Mouse (Mus musculus): ENCODE measurements at regions not wholly inside any gene's neighbourhood (a gene's known extent, or its start where the extent isn't known, plus 50 kb on each side); places are given as distances from the start of the nearest gene placed in this dataset.

- no peak for DNase-seq (ENCODE audit: low spot score)
Measured at GRCm38 (mm10) chr7:65244936-65245335, 88.6 kb upstream of the Fam189a1 start.

GRCm38 (mm10) chr7:65241208-65241607, 84.8 kb upstream of the Fam189a1 start:
- no peak for DNase-seq (ENCODE audit: low spot score)

- no peak for DNase-seq (ENCODE audit: low spot score)
Measured at GRCm38 (mm10) chr7:65235701-65236100, 79.3 kb upstream of the Fam189a1 start.

- no peak for DNase-seq (ENCODE audit: low spot score)
Measured at GRCm38 (mm10) chr7:65233681-65234080, 77.3 kb upstream of the Fam189a1 start.

GRCm38 (mm10) chr7:65229306-65229705, 72.9 kb upstream of the Fam189a1 start:
- DNase-seq (ENCODE audit: low spot score) = no peak

GRCm38 (mm10) chr7:65226218-65226617, 69.8 kb upstream of the Fam189a1 start:
- DNase-seq (ENCODE audit: low spot score) = no peak

GRCm38 (mm10) chr7:65213216-65213925, 57.0 kb upstream of the Fam189a1 start:
- DNase-seq (ENCODE audit: low spot score) = peak; percentile 6

GRCm38 (mm10) chr7:65207240-65207639, 50.9 kb upstream of the Fam189a1 start:
- DNase-seq (ENCODE audit: low spot score) = no peak
